In the genomic region with DNA sequence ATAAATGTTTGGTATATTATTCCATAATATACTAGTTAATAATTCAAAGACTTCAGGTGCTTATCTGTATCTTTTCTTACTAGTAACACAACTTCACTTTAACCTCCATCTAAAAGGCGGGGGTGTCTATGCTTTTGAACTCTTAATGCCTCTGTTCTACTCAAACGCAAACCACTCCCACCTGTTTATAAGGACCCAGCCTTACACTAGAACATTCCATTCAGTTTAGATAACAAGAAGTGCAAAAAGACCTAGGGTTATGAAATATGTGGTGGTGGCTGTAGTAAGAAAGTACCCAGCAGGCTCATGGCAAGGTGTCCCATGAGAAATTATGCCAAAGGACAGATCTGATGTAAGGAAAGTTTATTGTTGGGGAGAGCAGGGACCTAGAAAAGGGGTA, we compare ENCODE assay signal across 24 mouse cellular contexts.
DNase-seq lines count a peak whose midpoint lies in the region; ATAC-seq and TF ChIP-seq lines count a peak whose summit lies in the region.
"Had no signal": no experiment of that assay in that cellular context is flagged by ENCODE, and none has a peak within 500 bp of the region (broad histone marks: within the 10 kb centered on the region; RNA-seq: fewer than 3 reads in every experiment).

No protein-coding gene starts in this region.

- H3K36me3 ChIP-seq in lung, embryonic 14.5 days (ENCODE audit: insufficient read depth) = no peaks in the 10 kb centered on the region
- H3K36me3 ChIP-seq in lung, embryonic 16.5 days (ENCODE audit: control insufficient read depth, insufficient read depth, low read length) = no peaks in the 10 kb centered on the region
- H3K36me3 ChIP-seq in kidney, adult 2 months (ENCODE audit: control insufficient read depth, insufficient read depth, low read length) = no peaks in the 10 kb centered on the region
- H3K36me3 ChIP-seq: embryonic facial prominence, embryonic 10.5 days; embryonic facial prominence, embryonic 12.5 days; forebrain, embryonic 15.5 days; G1E had no signal

- H3K27me3 ChIP-seq in lung, embryonic 14.5 days (ENCODE audit: insufficient read depth, low read length) = no peaks in the 10 kb centered on the region
- H3K27me3 ChIP-seq in lung, embryonic 16.5 days (ENCODE audit: control insufficient read depth, insufficient read depth, low read depth, low read length) = no peaks in the 10 kb centered on the region
- no peaks in the 10 kb centered on the region for H3K27me3 ChIP-seq in kidney, adult 2 months (replicated peaks; ENCODE audit: control insufficient read depth, insufficient read depth, low read length)
- H3K27me3 ChIP-seq: CH12.LX; embryonic facial prominence, embryonic 12.5 days; forebrain, embryonic 13.5 days; forebrain, embryonic 15.5 days; Patski had no signal

- H3K4me2 ChIP-seq in lung, embryonic 14.5 days = no peak overlapping the region
- no peak overlapping the region for H3K4me2 ChIP-seq in lung, embryonic 16.5 days (ENCODE audit: low read depth, low read length)
- H3K4me2 ChIP-seq: embryonic facial prominence, embryonic 12.5 days; forebrain, embryonic 13.5 days; forebrain, embryonic 15.5 days had no signal

- no peak overlapping the region for H3K4me3 ChIP-seq in lung, embryonic 14.5 days (ENCODE audit: low read depth, low read length)
- H3K4me3 ChIP-seq in lung, embryonic 16.5 days (ENCODE audit: low read length) = no peak overlapping the region
- H3K4me3 ChIP-seq in lung, adult 2 months (replicated peaks; ENCODE audit: extremely low read depth, low read depth, low read length) = no peak overlapping the region
- no peak overlapping the region for H3K4me3 ChIP-seq in kidney, adult 2 months (ENCODE audit: insufficient read depth, low read depth, low read length)
- H3K4me3 ChIP-seq: embryonic facial prominence, embryonic 10.5 days; embryonic facial prominence, embryonic 12.5 days; forebrain, embryonic 13.5 days; forebrain, embryonic 15.5 days had no signal

- ATAC-seq in lung, embryonic 14.5 days (ENCODE audit: insufficient read depth) = no peak
- peak; percentile 81 for ATAC-seq in lung, embryonic 16.5 days (ENCODE audit: low read depth)
- ATAC-seq: activated CD4-positive, CD25-positive, alpha-beta regulatory T cell, adult 4 months; CD4-positive, CD25-positive, alpha-beta regulatory T cell, adult 4 months; forebrain, embryonic 13.5 days; forebrain, embryonic 15.5 days; Patski had no signal

- H3K9ac ChIP-seq in lung, embryonic 14.5 days = no peak overlapping the region
- H3K9ac ChIP-seq in lung, embryonic 16.5 days (ENCODE audit: low read length) = no peak overlapping the region
- H3K9ac ChIP-seq: embryonic facial prominence, embryonic 12.5 days; forebrain, embryonic 13.5 days; forebrain, embryonic 15.5 days had no signal

- TF ChIP-seq POLR2A in lung, adult 2 months (IDR thresholded peaks at IDR 0.05; ENCODE audit: borderline replicate concordance, extremely low read depth, low read depth, low read length) = no peak
- TF ChIP-seq POLR2A in kidney, adult 2 months (IDR thresholded peaks at IDR 0.05; ENCODE audit: low read depth, low read length) = no peak

- H3K9me3 ChIP-seq in lung, embryonic 14.5 days (ENCODE audit: low read depth, low read length) = no peaks in the 10 kb centered on the region
- H3K9me3 ChIP-seq in lung, embryonic 16.5 days (ENCODE audit: control insufficient read depth, low read length) = no peaks in the 10 kb centered on the region
- H3K9me3 ChIP-seq: embryonic facial prominence, embryonic 10.5 days; embryonic facial prominence, embryonic 12.5 days; forebrain, embryonic 13.5 days; forebrain, embryonic 15.5 days; G1E had no signal

- TF ChIP-seq CTCF in lung, embryonic 14.5 days (IDR thresholded peaks at IDR 0.05; ENCODE audit: low read depth) = no peak
- no peak for TF ChIP-seq CTCF in lung, adult 2 months (IDR thresholded peaks at IDR 0.05; ENCODE audit: insufficient read depth, low read length)
- TF ChIP-seq CTCF in kidney, adult 2 months (conservative IDR thresholded peaks at IDR 0.05; ENCODE audit: insufficient read depth, insufficient read length, low read depth, low read length) = no peak

- peak; percentile 2 for DNase-seq in lung, embryonic 14.5 days
- no peak for DNase-seq in lung, postnatal 14 days
- DNase-seq in lung, adult 2 months = no peak
- DNase-seq in lung, postnatal 25 days (ENCODE audit: low spot score) = peak; percentile 35
- no peak for DNase-seq in kidney, adult 2 months
- DNase-seq: adrenal gland, adult 8-10 months; adrenal gland, postnatal 14 days; adrenal gland, postnatal 36 days; B cell, adult 2 months; cerebellum, adult 11-12 months; cerebellum, adult 2 months; cerebellum, adult 9-10 months; cerebellum, postnatal 10 days; cerebellum, postnatal 25 days had no signal

- WGBS in lung, embryonic 14.5 days = 62% methylated on average over 2 of the region's 2 CpGs
- WGBS in lung, embryonic 16.5 days = 49% methylated on average over 2 of the region's 2 CpGs
- WGBS in lung, adult 2 months = 61% methylated on average over 2 of the region's 2 CpGs
- 85% methylated on average over 2 of the region's 2 CpGs for WGBS in kidney, adult 2 months

- H3K27ac ChIP-seq in lung, embryonic 14.5 days (ENCODE audit: low read depth) = no peak overlapping the region
- H3K27ac ChIP-seq in lung, embryonic 16.5 days (ENCODE audit: low read length) = peak overlapping the region; percentile 39; the same call in 1 of the 2 replicates
- no peak overlapping the region for H3K27ac ChIP-seq in kidney, adult 2 months (ENCODE audit: insufficient read depth, low read depth, low read length)
- H3K27ac ChIP-seq: embryonic facial prominence, embryonic 10.5 days; embryonic facial prominence, embryonic 12.5 days; forebrain, embryonic 13.5 days; forebrain, embryonic 15.5 days had no signal

- H3K4me1 ChIP-seq in lung, embryonic 14.5 days (ENCODE audit: insufficient read depth) = no peaks in the 10 kb centered on the region
- H3K4me1 ChIP-seq in lung, embryonic 16.5 days (replicated peaks; ENCODE audit: control insufficient read depth, insufficient read depth, low read length) = no peaks in the 10 kb centered on the region
- H3K4me1 ChIP-seq in lung, adult 2 months (ENCODE audit: control insufficient read depth, insufficient read depth, low read length) = no peaks in the 10 kb centered on the region
- no peaks in the 10 kb centered on the region for H3K4me1 ChIP-seq in kidney, adult 2 months (ENCODE audit: control insufficient read depth, insufficient read depth, low read length)
- H3K4me1 ChIP-seq: embryonic facial prominence, embryonic 10.5 days; embryonic facial prominence, embryonic 12.5 days; forebrain, embryonic 13.5 days; forebrain, embryonic 15.5 days had no signal

Comparison
In these comparisons a context has a peak if more than half of its experiments do, and no peak if none do; other contexts are left out.
1. DNase-seq: peak in lung, embryonic 14.5 days (single experiment) and lung, postnatal 25 days (single experiment); none in lung, postnatal 14 days (single experiment), lung, adult 2 months (single experiment) and kidney, adult 2 months (single experiment).